Mouse (Mus musculus) liver, postnatal 0 days (tissue): ENCODE measurements around the gene Wdr17.

Experiments used
- CTCF ChIP-seq: sonication (generic); IDR thresholded peaks from 2 replicates; pipeline ENCODE4 v1.5.1; 2016; ENCODE audit warnings: antibody characterized with exemption, low read depth
- EP300 ChIP-seq: IDR thresholded peaks from 2 replicates; pipeline ENCODE4 v1.6.1; 2016; ENCODE audit warnings: antibody characterized with exemption, low read depth, mild to moderate bottlenecking

DNA sequence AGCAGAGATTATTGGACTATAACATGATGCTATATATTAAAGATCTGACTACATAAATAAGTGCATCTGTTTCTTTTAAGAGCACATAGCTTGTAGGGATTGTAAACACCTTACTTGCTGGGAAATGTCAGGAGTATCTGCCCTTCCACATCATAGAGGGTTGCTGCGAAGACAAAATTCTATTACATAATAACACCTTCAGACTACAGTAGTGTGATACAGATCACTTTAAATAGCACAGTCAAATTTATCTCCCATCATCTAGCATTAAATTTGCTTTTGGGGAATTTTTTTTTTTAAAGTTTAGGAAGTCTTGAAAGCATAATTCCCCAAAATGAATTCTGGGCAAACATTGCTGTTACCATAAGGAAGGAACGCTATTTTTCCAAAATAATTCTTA is 25.9 kb upstream of the Wdr17 start:
- TF ChIP-seq CTCF (no peak), EP300 (no peak)
